Mouse (Mus musculus) liver, postnatal 0 days (tissue): ENCODE measurements around the gene Acot6. TPM values are rescaled to one million over a fixed set of nuclear protein-coding genes. Genes with fewer than 3 reads are reported as not detected.
A peak's percentile ranks its signal among the peaks of the same experiment; 100 is the strongest.
"Not testable (repeated sequence)": the region's sequence is repeated elsewhere in the genome, so short reads cannot be mapped to it uniquely, and the experiment has no call there.

Source experiments
- ATAC-seq: fragments of 200-750 bp; cut with Nextera tagmentation; 2 replicates; pipeline ENCODE4 v1.8.0; 2017; ENCODE audit warnings: mild to moderate bottlenecking, moderate library complexity
- DNase-seq: peaks from one replicate; pipeline ENCODE4 v3.0.0-alpha.2; 2016
- H3K27ac ChIP-seq: fragments of 300-500 bp; sonication (generic); 2 replicates; pipeline ENCODE4 v1.5.1; 2014; ENCODE audit warnings: antibody characterized with exemption, moderate library complexity, mild to moderate bottlenecking, low read depth
- H3K27me3 ChIP-seq: fragments of 300-500 bp; sonication (generic); 2 replicates; pipeline ENCODE4 v1.6.1; 2014; ENCODE audit warnings: low read length, control low read depth, mixed read lengths; ENCODE audit not compliant: insufficient read depth
- H3K36me3 ChIP-seq: fragments of 300-500 bp; sonication (generic); replicated peaks from 2 replicates; pipeline ENCODE4 v1.6.1; 2014; ENCODE audit warnings: mild to moderate bottlenecking, control low read depth, low read length, moderate library complexity, mixed read lengths; ENCODE audit not compliant: insufficient read depth
- H3K4me1 ChIP-seq: fragments of 300-500 bp; sonication (generic); 2 replicates; pipeline ENCODE4 v1.6.1; 2014; ENCODE audit warnings: antibody characterized with exemption, mild to moderate bottlenecking, control low read depth; ENCODE audit not compliant: insufficient read depth
- H3K4me2 ChIP-seq: fragments of 300-500 bp; sonication (generic); 2 replicates; pipeline ENCODE4 v1.6.1; 2014; ENCODE audit warnings: low read depth, mild to moderate bottlenecking, low read length, moderate library complexity, mixed read lengths
- H3K4me3 ChIP-seq: fragments of 300-500 bp; sonication (generic); 2 replicates; pipeline ENCODE4 v1.5.1; 2014; ENCODE audit warnings: low read depth, low read length
- H3K9ac ChIP-seq: fragments of 300-500 bp; sonication (generic); replicated peaks from 2 replicates; pipeline ENCODE4 v1.6.1; 2014; ENCODE audit warnings: mild to moderate bottlenecking, moderate library complexity
- H3K9me3 ChIP-seq: fragments of 300-500 bp; sonication (generic); 2 replicates; pipeline ENCODE4 v1.6.1; 2016; ENCODE audit warnings: mild to moderate bottlenecking, control low read depth, low read length, mixed read lengths
- CTCF ChIP-seq: sonication (generic); IDR thresholded peaks from 2 replicates; pipeline ENCODE4 v1.5.1; 2016; ENCODE audit warnings: antibody characterized with exemption, low read depth
- EP300 ChIP-seq: IDR thresholded peaks from 2 replicates; pipeline ENCODE4 v1.6.1; 2016; ENCODE audit warnings: antibody characterized with exemption, low read depth, mild to moderate bottlenecking
- WGBS: fragments of 180-500 bp; shearing (Covaris S2); extraction: QIAGEN DNeasy Blood & Tissue Kit; methylation state at CpG from one replicate; pipeline ENCODE4 v1.1.7; 2014; ENCODE audit not compliant: insufficient replicate concordance; 5-methylcytosine and 5-hydroxymethylcytosine counted together
- polyA plus RNA-seq: library from polyadenylated mRNA; unstranded; fragments of >200 nt; fragmentation: Nextera tagmentation; extraction: Ambion mirVana; gene quantifications from 2 replicates; pipeline ENCODE4 v1.2.1, GENCODE M21; 2015

The Acot6 gene
- polyA plus RNA-seq, 1 experiment from 2014 or later: 1.9 TPM

DNA sequence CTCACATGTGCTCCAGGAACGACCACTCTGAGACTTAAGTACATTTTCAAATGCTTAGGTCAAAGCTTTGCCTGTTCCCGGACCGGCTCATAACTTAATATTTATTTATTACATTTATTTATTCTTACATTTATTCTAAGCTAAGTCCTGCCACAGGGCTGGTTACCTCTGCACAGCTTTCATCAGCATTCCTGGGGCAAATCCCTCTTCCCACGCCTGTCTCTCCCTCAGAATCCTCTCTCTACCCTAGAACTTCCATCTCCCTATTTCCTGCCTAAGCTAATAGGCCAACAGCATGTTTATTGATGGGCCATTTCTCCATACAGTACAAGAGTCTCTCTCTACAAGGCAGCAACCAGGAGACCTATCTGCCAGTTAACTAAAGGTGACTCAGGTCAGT is 32.7 kb upstream of the Acot6 start:
- no peaks in the 10 kb centered on the region for H3K36me3 ChIP-seq
- H3K4me2 ChIP-seq: no peak overlapping the region
- no peak overlapping the region for H3K27ac ChIP-seq
- peaks cover 28% of the 10 kb centered on the region for H3K27me3 ChIP-seq
- H3K9ac ChIP-seq: no peak overlapping the region
- DNase-seq (no peak), ATAC-seq (no peak)
- 66% methylated on average over 4 of the region's 4 CpGs for WGBS
- H3K9me3 ChIP-seq: no peaks in the 10 kb centered on the region
- no peaks in the 10 kb centered on the region; the same call in 1 of the 2 replicates for H3K4me1 ChIP-seq
- H3K4me3 ChIP-seq: no peak overlapping the region
- TF ChIP-seq CTCF (no peak), EP300 (no peak)

DNA sequence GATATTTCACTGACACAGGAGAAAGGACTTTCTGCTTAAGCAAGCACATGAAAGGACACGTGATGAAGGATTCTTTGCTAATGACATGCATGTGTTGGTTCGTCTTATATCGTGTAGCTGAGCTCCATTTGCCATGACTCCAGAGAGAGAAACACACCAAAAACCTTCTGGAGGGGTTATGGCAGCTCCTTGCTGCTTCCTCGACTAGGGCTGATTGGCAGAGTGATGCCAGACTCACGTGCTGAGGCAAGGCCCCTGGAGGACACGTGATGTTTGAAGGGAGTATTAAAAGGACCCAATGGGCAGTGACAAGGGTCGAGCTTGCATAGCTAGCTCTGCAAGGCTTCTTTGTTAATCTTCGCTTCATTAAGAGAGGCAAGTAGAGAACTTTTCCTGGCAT is 32.2 kb upstream of the Acot6 start:
- WGBS: 68% methylated on average over 8 of the region's 8 CpGs
- H3K4me1 ChIP-seq: no peaks in the 10 kb centered on the region; the same call in 1 of the 2 replicates
- no peak overlapping the region for H3K27ac ChIP-seq
- no peak for TF ChIP-seq EP300
- TF ChIP-seq CTCF: no peak
- DNase-seq (no peak), ATAC-seq (no peak)
- no peaks in the 10 kb centered on the region for H3K9me3 ChIP-seq
- no peak overlapping the region for H3K9ac ChIP-seq
- H3K4me2 ChIP-seq: no peak overlapping the region
- H3K27me3 ChIP-seq: peaks cover 28% of the 10 kb centered on the region
- no peaks in the 10 kb centered on the region for H3K36me3 ChIP-seq
- no peak overlapping the region for H3K4me3 ChIP-seq

DNA sequence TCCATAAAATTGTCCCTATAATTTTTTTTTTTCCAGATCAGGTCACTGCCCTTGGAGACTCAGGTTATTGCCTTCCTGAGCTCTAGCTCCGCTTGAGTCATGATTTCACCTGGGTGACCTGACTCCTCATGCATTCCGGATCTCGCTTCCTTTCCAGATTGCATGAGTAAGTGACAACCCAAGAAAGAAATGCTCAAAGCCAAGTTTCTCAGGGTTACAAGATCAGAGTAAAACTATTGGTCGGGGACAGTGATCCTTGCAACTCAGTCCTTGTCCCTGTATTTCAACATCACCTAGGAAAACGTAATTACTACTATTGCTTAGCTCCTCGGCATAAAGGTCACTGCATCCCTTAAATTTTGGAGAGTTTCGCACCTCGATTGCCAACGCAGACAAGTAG is 31.5 kb upstream of the Acot6 start, which contains the start of gene Acot5:
Acot5 (plus strand) TSS at position 340 of the 400 bp plus-strand sequence.
- no peaks in the 10 kb centered on the region for H3K36me3 ChIP-seq
- no peak within 1 kb of the TSS for H3K27ac ChIP-seq
- ATAC-seq: peak; percentile 49; the same call in 1 of the 2 replicates
- H3K4me2 ChIP-seq: peak within 1 kb of the TSS; percentile 66
- no peak for TF ChIP-seq EP300
- TF ChIP-seq CTCF: no peak
- peak within 1 kb of the TSS; percentile 30 for H3K4me3 ChIP-seq
- DNase-seq: no peak
- no peaks in the 10 kb centered on the region for H3K9me3 ChIP-seq
- H3K27me3 ChIP-seq: peaks cover 28% of the 10 kb centered on the region
- WGBS: 48% methylated on average over 9 of the region's 9 CpGs
- peak within 1 kb of the TSS; percentile 30; the same call in 1 of the 2 replicates for H3K9ac ChIP-seq
- no peaks in the 10 kb centered on the region; the same call in 1 of the 2 replicates for H3K4me1 ChIP-seq

DNA sequence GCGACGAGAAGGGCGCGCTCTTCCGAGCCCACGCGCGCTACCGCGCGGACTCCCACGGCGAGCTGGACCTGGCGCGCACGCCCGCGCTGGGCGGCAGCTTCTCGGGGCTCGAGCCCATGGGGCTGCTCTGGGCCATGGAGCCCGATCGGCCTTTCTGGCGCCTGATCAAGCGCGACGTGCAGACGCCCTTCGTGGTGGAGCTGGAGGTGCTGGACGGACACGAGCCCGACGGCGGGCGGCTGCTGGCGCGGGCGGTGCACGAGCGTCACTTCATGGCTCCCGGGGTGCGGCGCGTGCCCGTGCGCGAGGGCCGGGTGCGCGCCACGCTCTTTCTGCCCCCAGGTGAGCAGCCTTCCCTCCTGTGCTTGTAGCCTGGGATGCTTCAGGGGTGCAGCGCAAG is 30.9 kb upstream of the Acot6 start:
- H3K27ac ChIP-seq, H3K4me1 ChIP-seq, H3K36me3 ChIP-seq, H3K9me3 ChIP-seq: not testable (repeated sequence)
- Histone ChIP-seq H3K9ac (peak overlapping the region; percentile 30; the same call in 1 of the 2 replicates), H3K27me3 (peaks cover 27% of the 10 kb centered on the region), H3K4me2 (peak overlapping the region; percentile 66), H3K4me3 (peak overlapping the region; percentile 30)
- peak; percentile 36; the same call in 1 of the 2 replicates for ATAC-seq
- 7% methylated on average over 29 of the region's 52 CpGs for WGBS
- DNase-seq: peak; percentile 21

DNA sequence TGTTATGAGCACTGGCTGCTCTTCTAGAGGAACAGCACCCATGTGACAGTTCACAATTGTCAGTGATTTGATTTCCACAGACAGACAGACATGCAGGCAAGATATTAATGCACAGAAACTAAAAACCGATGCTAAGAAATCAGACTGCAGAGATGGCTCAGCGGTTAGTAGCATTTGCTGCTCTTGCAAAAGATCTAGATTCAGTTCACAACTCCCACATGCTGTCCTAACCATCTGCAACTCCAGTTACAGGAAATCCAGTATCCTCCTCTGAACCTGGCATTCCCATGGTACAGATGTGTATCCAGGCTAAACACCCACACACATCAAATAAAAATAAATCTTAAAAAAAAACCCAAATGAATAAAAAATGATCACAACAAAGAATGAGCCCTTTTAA is 28.8 kb upstream of the Acot6 start:
- TF ChIP-seq CTCF: no peak
- H3K9me3 ChIP-seq: no peaks in the 10 kb centered on the region
- 71% methylated on average over 2 of the region's 2 CpGs for WGBS
- H3K27me3 ChIP-seq: peaks cover 26% of the 10 kb centered on the region
- H3K36me3 ChIP-seq: no peaks in the 10 kb centered on the region
- H3K27ac ChIP-seq: no peak overlapping the region
- DNase-seq (no peak), ATAC-seq (no peak)
- H3K9ac ChIP-seq: no peak overlapping the region
- H3K4me2 ChIP-seq: no peak overlapping the region
- no peak overlapping the region for H3K4me3 ChIP-seq
- H3K4me1 ChIP-seq: no peaks in the 10 kb centered on the region; the same call in 1 of the 2 replicates

DNA sequence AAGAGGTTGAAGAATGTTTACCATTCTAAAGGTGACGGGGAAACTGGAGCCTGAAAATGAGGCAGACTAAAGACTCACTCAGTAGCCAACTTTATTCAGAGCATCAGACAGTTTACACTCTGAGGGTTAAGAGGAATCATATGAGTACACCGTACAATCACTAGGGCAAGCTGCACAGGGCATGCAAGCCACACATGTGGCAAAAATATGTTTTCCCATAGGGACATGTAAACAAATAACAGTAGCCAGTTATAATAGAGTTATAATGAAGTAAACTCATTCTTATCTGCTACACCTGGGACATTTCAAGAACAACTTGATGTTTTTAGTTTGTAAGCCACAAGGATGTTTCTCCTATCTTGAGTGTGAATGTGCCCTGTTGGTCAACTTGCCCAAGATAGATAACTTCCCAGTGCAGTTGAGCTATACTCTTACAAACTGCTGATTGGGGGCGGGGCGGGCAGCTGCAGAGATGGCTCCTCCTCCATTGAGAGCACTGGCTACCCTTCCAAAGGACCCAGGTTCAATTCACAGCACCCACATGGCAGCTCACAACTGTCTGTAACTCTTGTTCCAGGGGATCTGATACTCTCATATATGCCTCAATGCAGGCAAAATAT is 23.0 kb upstream of the Acot6 start:
- no peak overlapping the region for H3K27ac ChIP-seq

More for the DNA sequence above, 23.0 kb upstream of the Acot6 start:
- Histone ChIP-seq H3K27me3 (no peaks in the 10 kb centered on the region), H3K4me2 (no peak overlapping the region), H3K9ac (no peak overlapping the region), H3K9me3 (no peaks in the 10 kb centered on the region), H3K4me1 (no peaks in the 10 kb centered on the region), H3K36me3 (no peaks in the 10 kb centered on the region), H3K4me3 (no peak overlapping the region)
- WGBS: 79% methylated on average over 4 of the region's 4 CpGs
- no peak for ATAC-seq
- DNase-seq: no peak
- TF ChIP-seq EP300 (no peak), CTCF (no peak)
